Mouse (Mus musculus) layer of hippocampus, postnatal 25 days (tissue): Measurements from ENCODE around the gene Snrpb2. TPM values are rescaled to one million over a fixed set of nuclear protein-coding genes. Genes with fewer than 3 reads are reported as not detected.

Source experiments
- DNase-seq, 2 experiments: peaks; one replicate each; pipeline ENCODE4 v3.0.0; 2022; ENCODE audit warnings: mixed read lengths in 2 of 2, low spot score in 1 of 2; ENCODE audit errors: extremely low spot score in 1 of 2
- total RNA-seq, 2 experiments: library from RNA; stranded (reverse); gene quantifications; 2 replicates each; pipeline ENCODE4 v1.2.3; 2021

Gene Snrpb2
- total RNA-seq = 10 to 100 TPM; 35.6 to 41.2 TPM

- DNase-seq = peak; percentile 74 to 89
Measured at GRCm38 (mm10) chr2:143062812-143063792, at the start of gene Snrpb2. Snrpb2 (plus strand) TSS chr2:143063039.

GRCm38 (mm10) chr2:143013057-143013456, 49.8 kb upstream of the Snrpb2 start:
- DNase-seq = no peak

DNA sequence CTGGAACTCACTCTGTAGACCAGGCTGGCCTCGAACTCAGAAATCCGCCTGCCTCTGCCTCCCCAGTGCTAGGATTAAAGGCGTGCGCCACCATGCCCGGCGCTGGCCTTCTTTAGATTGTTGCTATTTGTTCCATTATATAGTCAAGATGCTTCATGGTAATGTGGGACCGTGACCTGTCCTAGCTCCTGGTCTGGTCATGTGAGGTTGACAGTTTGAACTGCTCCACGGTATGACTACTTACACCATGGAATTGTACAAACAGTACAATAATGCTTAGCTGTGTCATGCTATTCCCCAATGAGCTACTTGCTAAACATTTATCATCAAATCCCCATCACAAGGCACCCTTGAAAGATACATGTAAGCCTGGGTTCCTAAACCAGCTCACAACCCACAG, 44.8 kb upstream of the Snrpb2 start:
- DNase-seq = no peak

- DNase-seq = no peak
Measured at GRCm38 (mm10) chr2:143018591-143019130, 44.2 kb upstream of the Snrpb2 start.

DNA sequence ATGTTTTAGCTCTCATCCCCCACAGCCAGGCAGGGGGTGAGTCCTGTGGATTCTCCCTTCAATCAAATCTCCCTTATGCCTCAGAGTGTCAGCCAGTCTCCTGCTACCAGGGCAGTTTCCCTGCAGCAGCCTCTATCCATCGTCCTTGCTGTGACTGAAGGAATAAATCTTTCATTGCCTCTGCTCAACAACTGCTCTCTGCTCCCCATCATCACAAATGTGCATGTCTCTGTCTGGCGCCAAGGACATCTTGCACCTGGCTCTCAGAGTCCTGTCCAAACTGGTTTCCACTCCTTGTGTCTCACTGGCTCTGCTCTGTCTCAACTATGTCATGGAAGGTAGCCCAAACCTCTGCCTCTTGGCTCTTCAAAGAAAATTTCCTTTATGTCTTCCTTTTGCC, 43.1 kb upstream of the Snrpb2 start:
- no peak for DNase-seq

DNA sequence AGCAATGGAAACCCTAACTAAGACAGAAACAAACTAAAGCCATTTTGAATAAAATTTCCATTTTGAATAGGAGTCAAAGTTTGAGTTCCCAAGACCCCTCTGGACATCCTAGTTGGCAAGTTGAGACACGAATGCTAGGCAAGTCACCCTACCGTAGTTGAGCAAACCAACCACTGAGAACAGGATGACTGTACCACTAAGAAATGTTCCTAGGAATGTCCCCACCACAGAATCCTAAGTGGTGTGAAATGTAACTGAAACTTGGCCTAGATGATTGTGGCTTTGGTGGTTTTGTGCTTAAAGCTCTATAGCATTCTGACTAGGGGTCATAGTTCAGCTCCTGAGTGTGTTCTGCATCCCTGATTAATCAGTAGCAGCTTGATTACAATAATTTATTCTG, 39.5 kb upstream of the Snrpb2 start:
- DNase-seq = no peak

DNA sequence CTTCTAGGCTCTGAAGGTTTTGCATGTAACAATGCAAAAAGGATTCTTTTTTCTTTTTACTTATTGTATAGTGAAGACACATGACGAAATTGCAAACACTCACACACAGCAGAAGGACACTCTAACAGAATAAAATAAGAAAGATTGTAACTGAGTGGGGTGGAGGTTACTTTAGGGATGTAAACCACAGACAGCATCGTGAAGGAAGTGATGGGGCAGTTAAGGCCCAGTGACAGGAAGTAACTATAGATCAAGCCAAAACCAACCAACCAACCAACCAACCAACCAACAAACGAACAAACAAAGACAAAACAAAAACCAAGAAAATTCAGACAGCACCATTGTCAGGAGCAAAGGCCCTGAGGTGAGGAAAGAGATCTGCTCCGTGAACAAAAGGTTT, 38.6 kb upstream of the Snrpb2 start:
- no peak for DNase-seq

GRCm38 (mm10) chr2:143031283-143031682, 31.6 kb upstream of the Snrpb2 start:
- DNase-seq = no peak

DNA sequence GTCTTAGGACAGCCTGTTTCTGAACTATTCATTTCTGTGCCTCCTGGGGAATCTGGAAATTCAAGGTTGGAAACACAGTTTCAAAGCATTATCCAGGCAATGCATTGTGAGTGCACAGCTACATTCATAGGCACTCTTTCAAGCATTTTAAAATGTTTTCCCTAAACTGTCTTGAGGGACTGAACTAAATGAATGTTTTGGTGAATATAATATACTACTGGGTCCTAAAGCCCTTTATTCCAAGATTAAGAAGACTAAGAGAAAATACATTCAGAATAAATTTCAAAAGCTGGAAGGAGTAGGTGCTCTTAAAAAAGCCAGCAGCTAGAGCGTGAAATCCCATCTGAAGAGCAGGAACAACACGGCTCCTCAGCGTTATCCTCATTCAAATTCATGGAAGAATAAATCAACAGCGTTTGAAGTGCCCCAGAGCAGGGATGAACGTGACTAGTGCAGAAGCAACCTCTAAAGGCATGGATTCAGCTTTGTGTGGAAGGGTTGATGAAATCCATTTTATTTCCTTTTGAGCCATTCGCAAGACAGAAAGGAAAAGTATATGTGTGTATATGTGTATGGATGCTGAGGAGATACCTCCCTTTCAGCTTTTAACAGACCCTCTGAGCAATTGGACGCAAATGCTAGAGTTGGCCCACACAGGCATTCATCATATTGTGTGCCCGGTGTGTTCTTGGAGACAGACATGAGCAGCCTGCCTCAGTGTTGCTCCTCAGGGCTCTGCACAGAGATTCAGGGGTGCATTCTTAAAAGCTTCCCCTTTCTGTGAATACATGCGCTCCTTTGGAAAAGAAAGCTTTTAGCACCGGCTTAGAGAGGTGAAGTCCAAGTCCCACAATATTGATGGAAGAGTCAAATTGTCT, 30.2 kb upstream of the Snrpb2 start:
- DNase-seq = no peak

- no peak for DNase-seq
Measured at GRCm38 (mm10) chr2:143034350-143035085, 28.3 kb upstream of the Snrpb2 start.

DNA sequence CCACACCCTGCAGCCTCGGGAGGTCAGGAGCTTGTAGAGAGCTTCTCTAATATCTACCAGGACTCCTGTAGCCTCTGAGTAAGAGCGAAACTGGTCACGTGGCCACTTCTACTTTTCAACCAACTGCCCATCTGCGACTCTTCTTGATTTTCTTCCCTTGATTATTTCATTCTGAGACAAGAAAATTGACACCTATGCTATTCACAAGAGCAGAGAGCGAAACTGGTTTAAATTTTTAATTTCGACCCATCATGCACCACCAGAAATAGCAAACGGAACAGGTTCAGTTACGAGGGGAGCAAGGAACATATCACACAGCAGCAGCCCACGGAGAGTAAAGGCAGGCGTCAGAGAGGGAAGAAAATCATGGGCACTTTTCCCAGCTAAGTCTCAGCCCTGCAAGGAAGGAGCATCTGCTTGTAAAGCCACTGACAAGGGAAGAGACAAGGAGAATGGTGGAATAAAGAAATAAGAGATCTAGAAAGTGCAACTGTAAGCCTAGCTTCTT, 27.7 kb upstream of the Snrpb2 start:
- DNase-seq = no peak

- no peak for DNase-seq
Measured at GRCm38 (mm10) chr2:143041596-143041995, 21.2 kb upstream of the Snrpb2 start.

DNA sequence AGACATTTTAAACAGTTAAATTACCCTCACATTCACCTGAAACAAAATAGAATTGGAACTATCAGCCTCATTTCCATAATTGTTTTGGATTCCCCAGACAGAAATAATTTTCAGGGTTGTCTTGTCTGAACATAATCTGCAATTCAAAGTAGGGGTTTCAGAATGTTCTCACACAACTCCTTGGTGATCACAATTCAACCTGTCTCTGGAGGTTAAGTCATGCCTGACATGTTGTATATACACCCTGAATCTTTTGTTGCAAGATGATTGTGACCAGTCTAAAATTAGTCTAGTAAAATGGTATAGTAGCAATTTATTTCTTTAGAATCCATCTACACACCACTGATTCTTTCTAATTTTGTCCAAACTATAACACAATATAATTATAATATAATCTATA, 7.6 kb upstream of the Snrpb2 start:
- DNase-seq = no peak

- no peak for DNase-seq
Measured at GRCm38 (mm10) chr2:143056736-143057135, 6.1 kb upstream of the Snrpb2 start.

- no peak for DNase-seq
Measured at GRCm38 (mm10) chr2:143062432-143062811, 417 bp upstream of the Snrpb2 start.

GRCm38 (mm10) chr2:143065914-143066313, 3.1 kb downstream of the Snrpb2 start:
- no peak for DNase-seq

DNA sequence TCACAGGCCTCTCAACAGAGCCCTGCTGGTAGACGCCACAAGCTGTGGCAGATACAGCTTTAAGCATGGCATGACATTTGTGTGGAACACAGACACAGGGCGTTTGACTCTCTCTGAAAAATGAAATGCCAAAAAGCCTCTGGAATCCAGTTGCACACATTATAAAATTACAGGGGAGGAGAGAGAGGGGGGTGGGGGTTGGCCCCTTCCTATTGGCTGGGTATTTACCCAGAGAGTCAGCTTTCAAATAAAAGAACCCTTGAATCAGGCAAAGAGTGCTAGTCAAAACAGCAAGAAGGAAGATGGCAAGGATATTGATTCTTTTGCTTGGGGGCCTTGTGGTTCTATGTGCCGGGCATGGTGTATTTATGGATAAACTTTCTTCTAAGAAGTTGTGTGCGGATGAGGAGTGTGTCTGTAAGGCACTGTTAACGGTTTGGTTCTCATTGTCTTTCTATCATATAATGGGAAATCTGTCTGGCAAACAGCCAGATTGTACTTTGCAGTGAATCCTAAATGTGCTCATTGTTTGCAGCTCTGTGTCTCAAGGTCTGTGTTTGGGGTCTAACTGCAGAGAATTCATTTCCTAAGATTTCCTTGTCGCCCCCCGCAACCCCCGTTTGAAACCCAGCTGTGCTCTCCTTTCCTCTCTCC, 15.5 kb downstream of the Snrpb2 start, which contains the start of gene Otor:
Otor (plus strand) TSS at position 276 of the 654 bp plus-strand sequence.
- no peak for DNase-seq

- no peak for DNase-seq
Measured at GRCm38 (mm10) chr2:143081693-143082092, 18.9 kb downstream of the Snrpb2 start.

DNA sequence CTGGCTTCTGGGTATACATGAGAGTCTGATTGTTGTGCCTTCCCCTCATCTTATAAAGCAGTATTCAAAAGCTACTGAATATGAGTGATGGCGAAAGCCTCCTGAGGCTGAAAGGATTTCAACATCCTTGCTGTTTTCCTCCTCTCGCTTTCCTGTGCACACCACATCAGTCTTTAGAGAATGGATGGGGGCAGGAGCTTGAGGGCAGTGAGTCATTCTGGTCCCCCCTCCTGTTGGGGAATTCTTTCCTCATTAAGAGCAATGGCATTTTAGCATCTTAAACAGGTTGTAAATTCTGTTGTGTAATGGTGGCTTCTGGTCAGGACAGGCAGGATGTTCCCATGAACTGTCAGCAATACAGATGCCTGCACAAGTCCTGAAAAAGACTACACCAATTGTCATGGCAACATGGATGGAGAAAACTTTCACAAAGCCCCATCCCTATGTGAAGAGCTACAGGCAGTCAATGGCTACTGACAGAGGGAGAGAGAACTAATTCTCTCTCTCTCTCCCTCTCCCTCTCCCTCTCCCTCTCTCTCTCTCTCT, 22.1 kb downstream of the Snrpb2 start:
- DNase-seq = no peak
